Mouse (Mus musculus) forebrain, embryonic 13.5 days (tissue): ENCODE measurements at regions not wholly inside any gene's neighbourhood (a gene's known extent, or its start where the extent isn't known, plus 50 kb on each side); places are given as distances from the start of the nearest gene placed in this dataset.

ENCODE experiments used
- ATAC-seq: fragments of 200-750 bp; cut with Nextera tagmentation; 2 replicates; pipeline ENCODE4 v1.8.0; 2017
- H3K27ac ChIP-seq: fragments of 300-500 bp; sonication (generic); 2 replicates; pipeline ENCODE4 v1.5.1; 2015; ENCODE audit warnings: inconsistent platforms, mild to moderate bottlenecking, moderate library complexity
- H3K27me3 ChIP-seq: fragments of 300-500 bp; sonication (generic); 2 replicates; pipeline ENCODE4 v1.6.1; 2015; ENCODE audit warnings: mild to moderate bottlenecking, inconsistent platforms
- H3K36me3 ChIP-seq: fragments of 300-500 bp; sonication (generic); 2 replicates; pipeline ENCODE4 v1.6.1; 2015; ENCODE audit warnings: mild to moderate bottlenecking, inconsistent platforms; ENCODE audit not compliant: poor library complexity, severe bottlenecking
- H3K4me1 ChIP-seq: fragments of 300-500 bp; sonication (generic); 2 replicates; pipeline ENCODE4 v1.6.1; 2015; ENCODE audit warnings: inconsistent platforms
- H3K4me2 ChIP-seq: fragments of 300-500 bp; sonication (generic); 2 replicates; pipeline ENCODE4 v1.6.1; 2015; ENCODE audit warnings: inconsistent platforms, mild to moderate bottlenecking, moderate library complexity
- H3K4me3 ChIP-seq: fragments of 300-500 bp; sonication (generic); 2 replicates; pipeline ENCODE4 v1.5.1; 2015; ENCODE audit warnings: mild to moderate bottlenecking, inconsistent platforms
- H3K9ac ChIP-seq: fragments of 300-500 bp; sonication (generic); 2 replicates; pipeline ENCODE4 v1.6.1; 2015; ENCODE audit warnings: mild to moderate bottlenecking, inconsistent platforms
- H3K9me3 ChIP-seq: fragments of 300-500 bp; sonication (generic); replicated peaks from 2 replicates; pipeline ENCODE4 v1.6.1; 2016; ENCODE audit warnings: inconsistent platforms
- WGBS: fragments of 180-500 bp; shearing (Covaris S2); methylation state at CpG from one replicate; pipeline ENCODE4 v1.1.7; 2015; 5-methylcytosine and 5-hydroxymethylcytosine counted together

GRCm38 (mm10) chr19:27694478-27694877 is 264.9 kb upstream of the Pum3 start:
- H3K9me3 ChIP-seq, result 0 out of 2 replicates have a peak, but pooled peaks cover 4% of the 10 kb centered on the region
- no peaks in the 10 kb centered on the region for H3K27me3 ChIP-seq
- no peak overlapping the region for H3K4me2 ChIP-seq
- WGBS, result 72% methylated on average over 4 of the region's 4 CpGs
- no peak overlapping the region for H3K27ac ChIP-seq
- H3K4me1 ChIP-seq, result no peaks in the 10 kb centered on the region
- H3K4me3 ChIP-seq, result no peak overlapping the region
- no peak for ATAC-seq
- no peak overlapping the region for H3K9ac ChIP-seq
- H3K36me3 ChIP-seq, result no peaks in the 10 kb centered on the region

GRCm38 (mm10) chr19:27693706-27694105 is 264.1 kb upstream of the Pum3 start:
- Histone ChIP-seq H3K27me3 (no peaks in the 10 kb centered on the region), H3K4me2 (no peak overlapping the region), H3K4me1 (no peaks in the 10 kb centered on the region), H3K36me3 (no peaks in the 10 kb centered on the region), H3K27ac (no peak overlapping the region), H3K4me3 (no peak overlapping the region), H3K9me3 (0 out of 2 replicates have a peak, but pooled peaks cover 4% of the 10 kb centered on the region), H3K9ac (no peak overlapping the region)
- 83% methylated on average over 7 of the region's 7 CpGs for WGBS
- ATAC-seq, result no peak

- ATAC-seq, result no peak
- 0 out of 2 replicates have a peak, but pooled peaks cover 4% of the 10 kb centered on the region for H3K9me3 ChIP-seq
- H3K4me1 ChIP-seq, result no peaks in the 10 kb centered on the region
- no peak overlapping the region for H3K4me3 ChIP-seq
- no peaks in the 10 kb centered on the region for H3K36me3 ChIP-seq
- H3K4me2 ChIP-seq, result no peak overlapping the region
- 93% methylated on average over 6 of the region's 6 CpGs for WGBS
- no peak overlapping the region for H3K9ac ChIP-seq
- H3K27ac ChIP-seq, result no peak overlapping the region
- no peaks in the 10 kb centered on the region for H3K27me3 ChIP-seq
Observed at GRCm38 (mm10) chr19:27692944-27693343, 263.3 kb upstream of the Pum3 start.

GRCm38 (mm10) chr19:27683426-27683825 is 253.8 kb upstream of the Pum3 start:
- H3K27me3 ChIP-seq, result no peaks in the 10 kb centered on the region
- H3K4me3 ChIP-seq, result no peak overlapping the region
- no peaks in the 10 kb centered on the region for H3K36me3 ChIP-seq
- no peaks in the 10 kb centered on the region; the same call in 1 of the 2 replicates for H3K9me3 ChIP-seq
- H3K4me2 ChIP-seq, result no peak overlapping the region
- H3K4me1 ChIP-seq, result no peaks in the 10 kb centered on the region
- ATAC-seq, result no peak
- H3K27ac ChIP-seq, result no peak overlapping the region
- 41% methylated on average over 2 of the region's 2 CpGs for WGBS
- no peak overlapping the region for H3K9ac ChIP-seq

GRCm38 (mm10) chr19:27679427-27679826 is 249.8 kb upstream of the Pum3 start:
- H3K36me3 ChIP-seq, result no peaks in the 10 kb centered on the region
- no peaks in the 10 kb centered on the region; the same call in 1 of the 2 replicates for H3K9me3 ChIP-seq
- 82% methylated on average over 7 of the region's 7 CpGs for WGBS
- no peak overlapping the region for H3K4me3 ChIP-seq
- H3K27me3 ChIP-seq, result no peaks in the 10 kb centered on the region
- no peak for ATAC-seq
- no peak overlapping the region for H3K4me2 ChIP-seq
- no peak overlapping the region for H3K9ac ChIP-seq
- H3K4me1 ChIP-seq, result no peaks in the 10 kb centered on the region
- no peak overlapping the region for H3K27ac ChIP-seq

GRCm38 (mm10) chr19:27672679-27673190 is 243.1 kb upstream of the Pum3 start:
- H3K4me1 ChIP-seq, result no peaks in the 10 kb centered on the region
- whole genome bisulfite sequencing, result 84% methylated on average over 2 of the region's 2 CpGs
- ATAC-seq, result no peak

GRCm38 (mm10) chr19:27663296-27663695 is 233.7 kb upstream of the Pum3 start:
- Histone ChIP-seq H3K9ac (no peak overlapping the region), H3K4me1 (no peaks in the 10 kb centered on the region), H3K4me3 (no peak overlapping the region), H3K4me2 (no peak overlapping the region), H3K27ac (no peak overlapping the region), H3K27me3 (no peaks in the 10 kb centered on the region), H3K9me3 (no peaks in the 10 kb centered on the region), H3K36me3 (no peaks in the 10 kb centered on the region)
- ATAC-seq, result no peak
- WGBS, result 56% methylated on average over 2 of the region's 2 CpGs

More at GRCm38 (mm10) chr19:27672679-27673190, 243.1 kb upstream of the Pum3 start:
- H3K4me2 ChIP-seq, result no peak overlapping the region
- H3K27me3 ChIP-seq, result no peaks in the 10 kb centered on the region
- H3K36me3 ChIP-seq, result no peaks in the 10 kb centered on the region
- H3K9ac ChIP-seq, result no peak overlapping the region
- H3K27ac ChIP-seq, result no peak overlapping the region
- H3K9me3 ChIP-seq, result no peaks in the 10 kb centered on the region
- no peak overlapping the region for H3K4me3 ChIP-seq

GRCm38 (mm10) chr19:27641001-27641400 is 211.4 kb upstream of the Pum3 start:
- no peak overlapping the region for H3K27ac ChIP-seq
- WGBS, result 26% methylated on average over 3 of the region's 3 CpGs
- no peaks in the 10 kb centered on the region for H3K36me3 ChIP-seq
- H3K4me1 ChIP-seq, result no peaks in the 10 kb centered on the region
- no peaks in the 10 kb centered on the region for H3K27me3 ChIP-seq
- no peaks in the 10 kb centered on the region for H3K9me3 ChIP-seq
- H3K9ac ChIP-seq, result no peak overlapping the region
- no peak overlapping the region for H3K4me2 ChIP-seq
- no peak overlapping the region for H3K4me3 ChIP-seq
- no peak for ATAC-seq

GRCm38 (mm10) chr19:27633105-27633504 is 203.5 kb upstream of the Pum3 start:
- H3K27ac ChIP-seq, result no peak overlapping the region
- no peak overlapping the region for H3K4me2 ChIP-seq
- no peaks in the 10 kb centered on the region for H3K9me3 ChIP-seq
- H3K9ac ChIP-seq, result no peak overlapping the region
- no peaks in the 10 kb centered on the region for H3K36me3 ChIP-seq
- 81% methylated on average over 6 of the region's 6 CpGs for WGBS
- no peaks in the 10 kb centered on the region for H3K27me3 ChIP-seq
- no peak overlapping the region for H3K4me3 ChIP-seq
- ATAC-seq, result no peak
- H3K4me1 ChIP-seq, result no peaks in the 10 kb centered on the region

- H3K27ac ChIP-seq, result no peak overlapping the region
- H3K27me3 ChIP-seq, result no peaks in the 10 kb centered on the region
- H3K36me3 ChIP-seq, result no peaks in the 10 kb centered on the region
- no peaks in the 10 kb centered on the region for H3K4me1 ChIP-seq
- H3K4me3 ChIP-seq, result no peak overlapping the region
- no peak overlapping the region for H3K4me2 ChIP-seq
- no peak for ATAC-seq
- 86% methylated on average over 1 of the region's 1 CpGs for WGBS
- no peak overlapping the region for H3K9ac ChIP-seq
- no peaks in the 10 kb centered on the region for H3K9me3 ChIP-seq
Observed at GRCm38 (mm10) chr19:27627626-27628025, 198.0 kb upstream of the Pum3 start.

GRCm38 (mm10) chr19:27617522-27617921 is 187.9 kb upstream of the Pum3 start:
- H3K4me3 ChIP-seq, result no peak overlapping the region
- no peak overlapping the region for H3K27ac ChIP-seq
- 83% methylated on average over 5 of the region's 5 CpGs for WGBS
- no peaks in the 10 kb centered on the region for H3K36me3 ChIP-seq
- H3K4me2 ChIP-seq, result no peak overlapping the region
- H3K9me3 ChIP-seq, result no peaks in the 10 kb centered on the region
- no peak for ATAC-seq
- no peak overlapping the region for H3K9ac ChIP-seq
- H3K27me3 ChIP-seq, result no peaks in the 10 kb centered on the region
- no peaks in the 10 kb centered on the region for H3K4me1 ChIP-seq

- Histone ChIP-seq H3K36me3 (no peaks in the 10 kb centered on the region), H3K4me2 (no peak overlapping the region), H3K4me3 (no peak overlapping the region), H3K27ac (no peak overlapping the region), H3K9me3 (no peaks in the 10 kb centered on the region), H3K4me1 (peaks cover 12% of the 10 kb centered on the region), H3K9ac (no peak overlapping the region), H3K27me3 (no peaks in the 10 kb centered on the region)
- no peak for ATAC-seq
- 88% methylated on average over 2 of the region's 2 CpGs for WGBS
Observed at GRCm38 (mm10) chr19:27606933-27607332, 177.3 kb upstream of the Pum3 start.

GRCm38 (mm10) chr19:27603296-27603695 is 173.7 kb upstream of the Pum3 start:
- H3K4me1 ChIP-seq, result peaks cover 20% of the 10 kb centered on the region
- no peaks in the 10 kb centered on the region for H3K36me3 ChIP-seq
- H3K4me3 ChIP-seq, result no peak overlapping the region
- ATAC-seq, result peak; percentile 45; the same call in 1 of the 2 replicates
- H3K9me3 ChIP-seq, result no peaks in the 10 kb centered on the region
- no peak overlapping the region for H3K9ac ChIP-seq
- 10% methylated on average over 8 of the region's 8 CpGs for WGBS
- H3K4me2 ChIP-seq, result no peak overlapping the region
- no peaks in the 10 kb centered on the region for H3K27me3 ChIP-seq
- no peak overlapping the region for H3K27ac ChIP-seq
